Mouse (Mus musculus) midbrain, embryonic 14.5 days (tissue): ENCODE data around the gene Sds. TPM values are rescaled to one million over a fixed set of nuclear protein-coding genes. Genes with fewer than 3 reads are reported as not detected.

ENCODE experiments used
- ATAC-seq: fragments of 200-750 bp; cut with Nextera tagmentation; 2 replicates; pipeline ENCODE4 v1.8.0; 2017; ENCODE audit warnings: moderate number of reproducible peaks, moderate library complexity; ENCODE audit not compliant: low FRiP score, low TSS enrichment
- DNase-seq: peaks from one replicate; pipeline ENCODE4 v3.0.0-alpha.2; 2015
- H3K27ac ChIP-seq: fragments of 300-500 bp; sonication (generic); replicated peaks from 2 replicates; pipeline ENCODE4 v1.5.1; 2014; ENCODE audit warnings: mild to moderate bottlenecking, low read depth, low read length, moderate library complexity
- H3K27me3 ChIP-seq: fragments of 300-500 bp; sonication (generic); 2 replicates; pipeline ENCODE4 v1.6.1; 2014; ENCODE audit warnings: low read length, control low read depth, mixed read lengths; ENCODE audit not compliant: control insufficient read depth, insufficient read depth
- H3K36me3 ChIP-seq: fragments of 300-500 bp; sonication (generic); 2 replicates; pipeline ENCODE4 v1.6.1; 2014; ENCODE audit warnings: low read length, control low read depth; ENCODE audit not compliant: control insufficient read depth, insufficient read depth
- H3K4me1 ChIP-seq: fragments of 300-500 bp; sonication (generic); 2 replicates; pipeline ENCODE4 v1.6.1; 2014; ENCODE audit warnings: mild to moderate bottlenecking, antibody characterized with exemption, low read length, control low read depth; ENCODE audit not compliant: control insufficient read depth, insufficient read depth
- H3K4me2 ChIP-seq: fragments of 300-500 bp; sonication (generic); 2 replicates; pipeline ENCODE4 v1.6.1; 2014; ENCODE audit warnings: mild to moderate bottlenecking, low read length, moderate library complexity
- H3K4me3 ChIP-seq: fragments of 300-500 bp; sonication (generic); replicated peaks from 2 replicates; pipeline ENCODE4 v1.5.1; 2014; ENCODE audit warnings: low read depth, low read length
- H3K9ac ChIP-seq: fragments of 300-500 bp; sonication (generic); replicated peaks from 2 replicates; pipeline ENCODE4 v1.6.1; 2014; ENCODE audit warnings: mild to moderate bottlenecking, low read length, moderate library complexity
- H3K9me3 ChIP-seq: fragments of 300-500 bp; sonication (generic); 2 replicates; pipeline ENCODE4 v1.6.1; 2016; ENCODE audit warnings: low read length, control low read depth, mixed read lengths; ENCODE audit not compliant: control insufficient read depth
- WGBS: fragments of 180-500 bp; shearing (Covaris S2); extraction: QIAGEN DNeasy Blood & Tissue Kit; methylation state at CpG from one replicate; pipeline ENCODE4 v1.1.7; 2014; 5-methylcytosine and 5-hydroxymethylcytosine counted together
- polyA plus RNA-seq: library from polyadenylated mRNA; unstranded; fragments of >200 nt; fragmentation: Nextera tagmentation; extraction: Ambion mirVana; gene quantifications from 2 replicates; pipeline ENCODE4 v1.2.1, GENCODE M21; 2014

Sds gene
- polyA plus RNA-seq, 1 experiment from 2014 or later, result 0.55 TPM

DNA sequence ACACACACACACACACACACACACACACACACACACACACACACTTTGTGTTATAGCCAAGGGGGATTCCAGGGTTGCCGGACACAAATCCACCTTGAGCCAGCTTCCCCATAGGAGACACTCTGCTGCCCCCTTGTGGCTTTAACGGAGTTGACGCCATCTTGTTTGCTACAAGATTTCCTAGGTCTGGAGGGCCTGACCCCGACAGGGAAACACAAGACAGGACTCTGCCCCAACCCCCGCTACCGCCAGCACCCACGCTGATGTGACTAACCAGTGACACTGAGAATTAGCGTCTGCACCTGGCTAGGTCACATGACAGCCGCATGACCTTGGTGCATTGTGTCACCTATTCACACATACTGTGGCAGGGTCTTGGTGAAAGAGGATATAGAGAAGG is 18.7 kb upstream of the Sds start:
- no peak for ATAC-seq
- H3K9me3 ChIP-seq, result no peaks in the 10 kb centered on the region

GRCm38 (mm10) chr5:120459133-120459532 is 17.2 kb upstream of the Sds start:
- Histone ChIP-seq H3K27ac (no peak overlapping the region), H3K4me1 (no peaks in the 10 kb centered on the region), H3K9me3 (no peaks in the 10 kb centered on the region), H3K27me3 (no peaks in the 10 kb centered on the region; the same call in 1 of the 2 replicates), H3K9ac (no peak overlapping the region), H3K4me2 (no peak overlapping the region), H3K36me3 (no peaks in the 10 kb centered on the region), H3K4me3 (no peak overlapping the region)
- DNase-seq (no peak), ATAC-seq (no peak)
- 82% methylated on average over 10 of the region's 10 CpGs for WGBS

More for the DNA sequence above, 18.7 kb upstream of the Sds start:
- 5% methylated on average over 9 of the region's 9 CpGs for WGBS
- no peak overlapping the region for H3K4me3 ChIP-seq
- H3K27ac ChIP-seq, result no peak overlapping the region
- H3K4me1 ChIP-seq, result no peaks in the 10 kb centered on the region
- no peak overlapping the region for H3K9ac ChIP-seq
- H3K36me3 ChIP-seq, result no peaks in the 10 kb centered on the region
- peak; percentile 94 for DNase-seq
- H3K4me2 ChIP-seq, result no peak overlapping the region
- H3K27me3 ChIP-seq, result no peaks in the 10 kb centered on the region; the same call in 1 of the 2 replicates

DNA sequence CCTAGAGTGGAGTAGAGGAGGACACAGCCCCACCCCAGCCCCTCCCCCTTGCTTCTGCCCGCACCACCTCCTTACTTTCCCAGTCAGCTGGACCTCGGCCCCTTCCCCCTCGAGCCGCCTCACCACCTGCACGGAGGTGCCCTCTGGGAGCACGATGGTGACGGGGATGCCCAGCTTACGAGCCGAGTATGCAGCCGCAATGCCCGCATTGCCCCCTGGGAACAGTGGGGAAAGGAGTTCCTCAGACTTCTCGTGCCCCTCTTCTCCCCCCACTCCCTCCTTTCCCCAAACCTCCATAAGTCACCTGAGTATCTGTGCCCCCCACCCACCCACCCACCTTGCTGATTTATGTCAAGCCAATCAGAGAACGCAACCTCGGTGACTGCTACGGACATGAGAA is 14.4 kb upstream of the Sds start:
- H3K4me2 ChIP-seq, result no peak overlapping the region
- H3K36me3 ChIP-seq, result no peaks in the 10 kb centered on the region
- no peaks in the 10 kb centered on the region for H3K9me3 ChIP-seq
- WGBS, result 78% methylated on average over 15 of the region's 15 CpGs
- no peaks in the 10 kb centered on the region for H3K4me1 ChIP-seq
- no peak overlapping the region for H3K9ac ChIP-seq
- no peaks in the 10 kb centered on the region for H3K27me3 ChIP-seq
- ATAC-seq, result no peak
- no peak overlapping the region for H3K27ac ChIP-seq
- H3K4me3 ChIP-seq, result no peak overlapping the region
- no peak for DNase-seq

- no peaks in the 10 kb centered on the region for H3K4me1 ChIP-seq
- 84% methylated on average over 4 of the region's 4 CpGs for WGBS
- DNase-seq (no peak), ATAC-seq (no peak)
- no peak overlapping the region for H3K9ac ChIP-seq
- no peaks in the 10 kb centered on the region for H3K36me3 ChIP-seq
- H3K27me3 ChIP-seq, result no peaks in the 10 kb centered on the region
- no peak overlapping the region for H3K4me3 ChIP-seq
- H3K9me3 ChIP-seq, result no peaks in the 10 kb centered on the region
- H3K4me2 ChIP-seq, result no peak overlapping the region
- H3K27ac ChIP-seq, result no peak overlapping the region
These were observed 12.0 kb upstream of the Sds start for GRCm38 (mm10) chr5:120464321-120464720.

DNA sequence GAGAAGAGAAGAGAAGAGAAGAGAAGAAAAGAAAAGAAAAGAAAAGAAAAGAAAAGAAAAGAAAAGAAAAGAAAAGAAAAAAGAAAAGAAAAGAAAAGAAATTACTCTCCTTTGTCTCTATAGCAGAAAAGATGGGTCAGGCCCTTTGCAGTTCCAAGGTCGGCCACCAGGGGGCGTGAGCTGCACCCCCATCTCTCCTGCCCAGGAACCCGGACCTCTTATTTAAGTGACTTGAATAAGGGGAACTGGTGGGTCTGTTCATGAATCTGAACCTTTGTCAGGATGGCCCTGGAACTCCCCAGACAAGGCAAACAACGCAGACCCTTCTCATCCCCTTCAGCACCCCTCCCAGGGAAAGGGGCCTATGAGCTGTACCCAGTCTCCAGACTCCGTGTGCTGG is 11.3 kb upstream of the Sds start:
- H3K9ac ChIP-seq, result no peak overlapping the region
- no peaks in the 10 kb centered on the region for H3K9me3 ChIP-seq
- no peaks in the 10 kb centered on the region for H3K4me1 ChIP-seq
- H3K4me2 ChIP-seq, result no peak overlapping the region
- no peak overlapping the region for H3K4me3 ChIP-seq
- H3K27me3 ChIP-seq, result no peaks in the 10 kb centered on the region
- no peak for ATAC-seq
- WGBS, result 42% methylated on average over 5 of the region's 5 CpGs
- no peak overlapping the region for H3K27ac ChIP-seq
- H3K36me3 ChIP-seq, result no peaks in the 10 kb centered on the region
- DNase-seq, result no peak

DNA sequence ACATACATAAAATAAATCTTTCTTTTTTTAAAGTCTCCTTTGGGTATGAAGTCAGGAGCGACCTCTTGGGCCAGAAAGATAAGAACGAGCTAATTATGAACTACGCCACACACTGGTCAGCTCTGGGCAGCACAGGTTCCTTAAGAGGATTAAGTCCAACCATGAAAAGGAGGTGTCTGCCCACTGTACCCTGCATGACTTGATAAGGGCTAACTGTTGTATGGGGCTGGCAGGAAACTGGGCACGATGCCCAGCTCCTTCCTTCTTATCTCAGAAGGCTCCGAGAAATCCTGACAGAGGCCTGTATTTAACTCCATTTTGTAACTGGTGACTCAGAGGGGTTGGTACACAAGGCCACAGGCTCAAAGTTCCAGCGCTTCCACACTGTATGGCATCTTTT is 10.5 kb upstream of the Sds start:
- Histone ChIP-seq H3K9ac (no peak overlapping the region), H3K4me2 (no peak overlapping the region), H3K27ac (no peak overlapping the region), H3K36me3 (no peaks in the 10 kb centered on the region), H3K4me1 (no peaks in the 10 kb centered on the region), H3K27me3 (no peaks in the 10 kb centered on the region), H3K9me3 (no peaks in the 10 kb centered on the region), H3K4me3 (no peak overlapping the region)
- 66% methylated on average over 6 of the region's 6 CpGs for WGBS
- DNase-seq (peak; percentile 69), ATAC-seq (no peak)

- H3K27ac ChIP-seq, result no peak overlapping the region
- H3K9ac ChIP-seq, result no peak overlapping the region
- ATAC-seq, result no peak
- no peaks in the 10 kb centered on the region for H3K9me3 ChIP-seq
- DNase-seq, result no peak
- peak overlapping the region; percentile 19 for H3K4me3 ChIP-seq
- no peaks in the 10 kb centered on the region for H3K36me3 ChIP-seq
- no peaks in the 10 kb centered on the region for H3K27me3 ChIP-seq
- no peaks in the 10 kb centered on the region for H3K4me1 ChIP-seq
- WGBS, result 9% methylated on average over 4 of the region's 4 CpGs
- H3K4me2 ChIP-seq, result peak overlapping the region; percentile 38
These were observed 9.3 kb upstream of the Sds start for GRCm38 (mm10) chr5:120467026-120467425.

GRCm38 (mm10) chr5:120468336-120468735 is 8.0 kb upstream of the Sds start:
- Histone ChIP-seq H3K9me3 (no peaks in the 10 kb centered on the region), H3K9ac (no peak overlapping the region), H3K27me3 (no peaks in the 10 kb centered on the region), H3K4me2 (no peak overlapping the region), H3K36me3 (no peaks in the 10 kb centered on the region), H3K27ac (no peak overlapping the region), H3K4me1 (no peaks in the 10 kb centered on the region), H3K4me3 (no peak overlapping the region)
- ATAC-seq, result no peak
- WGBS, result 83% methylated on average over 5 of the region's 5 CpGs
- DNase-seq, result no peak

GRCm38 (mm10) chr5:120468830-120469229 is 7.5 kb upstream of the Sds start:
- no peaks in the 10 kb centered on the region for H3K4me1 ChIP-seq
- no peak for DNase-seq
- 89% methylated on average over 6 of the region's 6 CpGs for WGBS
- ATAC-seq, result no peak
- no peaks in the 10 kb centered on the region for H3K9me3 ChIP-seq
- H3K27ac ChIP-seq, result no peak overlapping the region
- no peak overlapping the region for H3K4me2 ChIP-seq
- H3K27me3 ChIP-seq, result no peaks in the 10 kb centered on the region
- H3K9ac ChIP-seq, result no peak overlapping the region
- H3K36me3 ChIP-seq, result no peaks in the 10 kb centered on the region
- H3K4me3 ChIP-seq, result no peak overlapping the region
